In the genomic region with DNA sequence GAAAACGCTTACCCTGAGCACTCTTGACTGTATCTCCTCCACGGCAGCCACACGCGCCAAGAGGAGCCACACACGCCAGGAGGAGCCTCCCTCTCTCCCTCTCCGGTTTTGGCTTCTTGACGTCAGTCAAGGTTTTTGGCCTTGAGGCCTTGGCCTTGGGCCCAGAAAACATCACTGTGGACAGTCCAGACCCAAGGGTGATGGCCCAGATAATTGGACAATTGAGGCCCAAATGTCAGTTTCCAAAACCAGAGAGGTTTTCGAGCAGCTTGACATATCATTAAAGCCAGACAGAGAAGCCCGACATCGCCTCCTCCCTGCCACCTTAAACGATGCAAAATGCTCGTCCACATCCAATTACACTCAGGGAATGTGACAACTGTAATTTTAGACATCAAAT, we compare ENCODE assay signal across 12 mouse cellular contexts.
DNase-seq lines count a peak whose midpoint lies in the region; ATAC-seq and TF ChIP-seq lines count a peak whose summit lies in the region.
"Had no signal": no experiment of that assay in that cellular context is flagged by ENCODE, and none has a peak within 500 bp of the region (broad histone marks: within the 10 kb centered on the region; RNA-seq: fewer than 3 reads in every experiment).

No protein-coding gene starts in this region.

- no peak overlapping the region for H3K9ac ChIP-seq in liver, adult 2 months (ENCODE audit: low read depth, low read length)
- no peak overlapping the region for H3K9ac ChIP-seq in liver, embryonic 11.5 days (ENCODE audit: low read depth, low read length)
- H3K9ac ChIP-seq in midbrain, postnatal 0 days (replicated peaks; ENCODE audit: low read length, poor library complexity, severe bottlenecking) = no peak overlapping the region
- H3K9ac ChIP-seq: liver, embryonic 13.5 days had no signal

- DNase-seq in cerebellum, postnatal 25 days = peak; percentile 11 to 28
- DNase-seq in cerebellum, adult 18-20 months = no peak
- DNase-seq in liver, adult 2 months (ENCODE audit: extremely low read depth, low read depth, low spot score) = peak; percentile 88
- no peak for DNase-seq in liver, embryonic 11.5 days (ENCODE audit: low spot score)
- peak; percentile 8 for DNase-seq in brain, adult 2 months (ENCODE audit: low read depth, low spot score)
- DNase-seq in midbrain, postnatal 0 days (ENCODE audit: low spot score) = peak; percentile 31
- DNase-seq in kidney, adult 18-20 months = no peak
- DNase-seq: kidney, adult 11 months; liver, embryonic 13.5 days had no signal

- no peak for TF ChIP-seq POLR2A in liver, adult 2 months (IDR thresholded peaks at IDR 0.05; ENCODE audit: extremely low read depth, insufficient read depth, low read length)

- no peaks in the 10 kb centered on the region for H3K79me2 ChIP-seq in liver, adult 2 months (ENCODE audit: control insufficient read depth, insufficient read depth, low read length)

- no peaks in the 10 kb centered on the region for H3K36me3 ChIP-seq in liver, adult 2 months (ENCODE audit: control insufficient read depth, insufficient read depth, low read length)
- no peaks in the 10 kb centered on the region for H3K36me3 ChIP-seq in liver, embryonic 11.5 days (ENCODE audit: control insufficient read depth, insufficient read depth, low read length)
- H3K36me3 ChIP-seq in midbrain, postnatal 0 days (ENCODE audit: insufficient read depth, low read length) = no peaks in the 10 kb centered on the region
- H3K36me3 ChIP-seq: liver, embryonic 13.5 days had no signal

- no peak overlapping the region for H3K4me3 ChIP-seq in liver, adult 2 months (ENCODE audit: insufficient read depth, low read depth, low read length)
- H3K4me3 ChIP-seq in liver, embryonic 11.5 days (ENCODE audit: low read depth, low read length) = no peak overlapping the region
- no peak overlapping the region for H3K4me3 ChIP-seq in midbrain, postnatal 0 days (ENCODE audit: low read depth, low read length)
- H3K4me3 ChIP-seq: erythroblast, embryonic 14.5 days; liver, embryonic 13.5 days had no signal

- ATAC-seq in liver, embryonic 11.5 days (replicated peaks; ENCODE audit: low FRiP score) = no peak
- ATAC-seq in midbrain, postnatal 0 days (ENCODE audit: low FRiP score) = no peak
- ATAC-seq in inflammation-experienced regulatory T-cells, adult 6 months = no peak
- ATAC-seq: Patski had no signal

- no peaks in the 10 kb centered on the region for H3K9me3 ChIP-seq in liver, embryonic 11.5 days (ENCODE audit: control insufficient read depth, low read length)
- H3K9me3 ChIP-seq in midbrain, postnatal 0 days (ENCODE audit: low read length) = no peaks in the 10 kb centered on the region
- H3K9me3 ChIP-seq: liver, embryonic 13.5 days had no signal

- WGBS in liver, adult 2 months = 67% methylated on average over 12 of the region's 12 CpGs
- WGBS in liver, embryonic 11.5 days = 87% methylated on average over 12 of the region's 12 CpGs
- WGBS in midbrain, postnatal 0 days = 65% methylated on average over 12 of the region's 12 CpGs

- H3K4me2 ChIP-seq in liver, embryonic 11.5 days = no peak overlapping the region
- H3K4me2 ChIP-seq in midbrain, postnatal 0 days (ENCODE audit: low read depth, low read length, poor library complexity, severe bottlenecking) = no peak overlapping the region
- H3K4me2 ChIP-seq: liver, embryonic 13.5 days had no signal

- no peaks in the 10 kb centered on the region for H3K27me3 ChIP-seq in liver, adult 2 months (ENCODE audit: control insufficient read depth, insufficient read depth, low read length)
- no peaks in the 10 kb centered on the region for H3K27me3 ChIP-seq in liver, embryonic 11.5 days (replicated peaks; ENCODE audit: control insufficient read depth, insufficient read depth, low read length)
- H3K27me3 ChIP-seq in midbrain, postnatal 0 days (ENCODE audit: insufficient read depth, low read length) = no peaks in the 10 kb centered on the region
- H3K27me3 ChIP-seq: liver, embryonic 13.5 days; Patski had no signal

- no peak for TF ChIP-seq CTCF in liver, adult 2 months (IDR thresholded peaks at IDR 0.05; ENCODE audit: low read depth, low read length)
- peak; percentile 14; the same call in 1 of the 2 replicates for TF ChIP-seq CTCF in midbrain, postnatal 0 days (IDR thresholded peaks at IDR 0.05)

- no peak overlapping the region for H3K27ac ChIP-seq in liver, adult 2 months (replicated peaks; ENCODE audit: insufficient read depth, low read depth, low read length)
- H3K27ac ChIP-seq in liver, embryonic 11.5 days (ENCODE audit: low read depth, low read length) = no peak overlapping the region
- H3K27ac ChIP-seq in midbrain, postnatal 0 days (ENCODE audit: low read depth, low read length) = no peak overlapping the region
- H3K27ac ChIP-seq: liver, embryonic 13.5 days had no signal

- peaks cover 2% of the 10 kb centered on the region; the same call in 1 of the 2 replicates for H3K4me1 ChIP-seq in liver, adult 2 months (ENCODE audit: control insufficient read depth, insufficient read depth, low read length)
- no peaks in the 10 kb centered on the region for H3K4me1 ChIP-seq in liver, embryonic 11.5 days (replicated peaks; ENCODE audit: control insufficient read depth, insufficient read depth, low read length)
- H3K4me1 ChIP-seq in midbrain, postnatal 0 days (ENCODE audit: insufficient read depth, low read length) = no peaks in the 10 kb centered on the region
- H3K4me1 ChIP-seq: liver, embryonic 13.5 days had no signal

Comparison
In these comparisons a context has a peak if more than half of its experiments do, and no peak if none do; other contexts are left out.
1. DNase-seq: peak in cerebellum, postnatal 25 days (2 of 2), liver, adult 2 months (single experiment), brain, adult 2 months (single experiment) and midbrain, postnatal 0 days (single experiment); none in cerebellum, adult 18-20 months (0 of 2), liver, embryonic 11.5 days (single experiment) and kidney, adult 18-20 months (single experiment).